Mouse (Mus musculus) E14TG2a.4 (cell line): Measurements from ENCODE around the gene Il17rd.

Experiments
- CTCF ChIP-seq: conservative IDR thresholded peaks from 2 replicates; pipeline ENCODE4 v1.5.1; 2014; ENCODE audit warnings: low read length
- NANOG ChIP-seq: IDR thresholded peaks from 2 replicates; pipeline ENCODE4 v1.6.1; 2014; ENCODE audit warnings: borderline replicate concordance, low read length, mixed read lengths
- POU5F1 ChIP-seq: IDR thresholded peaks from 2 replicates; pipeline ENCODE4 v1.6.1; 2014; ENCODE audit warnings: low read length, borderline replicate concordance

GRCm38 (mm10) chr14:27123543-27123942, 84.8 kb downstream of the Il17rd start:
- no peak for TF ChIP-seq CTCF
- no peak for TF ChIP-seq POU5F1
- TF ChIP-seq NANOG, result no peak
